Mouse (Mus musculus) spleen, postnatal 14 days (tissue): ENCODE data around the gene Ccl26.
A peak's percentile ranks its signal among the peaks of the same experiment; 100 is the strongest.
"Not testable (repeated sequence)": the region's sequence is repeated elsewhere in the genome, so short reads cannot be mapped to it uniquely, and the experiment has no call there.

Experiments used
- DNase-seq, 2 experiments: peaks; one replicate each; pipeline ENCODE4 v3.0.0; 2021 to 2022; ENCODE audit warnings: low spot score in 2 of 2

The Ccl26 gene

DNA sequence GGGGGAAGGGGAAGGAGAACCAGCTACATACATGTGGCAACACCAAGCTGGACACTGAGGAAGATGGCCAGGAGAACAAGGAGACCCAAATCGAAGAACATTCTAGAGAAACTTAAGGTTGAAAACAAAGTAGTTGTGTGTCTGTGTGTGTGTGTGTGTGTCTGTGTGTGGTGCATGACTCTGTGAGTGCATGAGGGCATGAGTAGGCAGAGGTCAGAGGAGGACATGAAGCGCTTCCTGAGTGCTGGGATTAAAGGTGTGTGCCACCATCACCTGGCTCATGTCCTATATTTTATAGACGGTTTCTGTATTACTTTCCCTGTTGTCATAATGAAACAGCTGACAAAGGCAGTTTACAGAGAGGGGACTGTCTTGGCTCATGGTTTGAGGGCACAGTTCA, at the start of gene Ccl26:
TSS of gene Ccl26 (minus strand) at position 101 of the 400 bp plus-strand sequence.
- no peak for DNase-seq

DNA sequence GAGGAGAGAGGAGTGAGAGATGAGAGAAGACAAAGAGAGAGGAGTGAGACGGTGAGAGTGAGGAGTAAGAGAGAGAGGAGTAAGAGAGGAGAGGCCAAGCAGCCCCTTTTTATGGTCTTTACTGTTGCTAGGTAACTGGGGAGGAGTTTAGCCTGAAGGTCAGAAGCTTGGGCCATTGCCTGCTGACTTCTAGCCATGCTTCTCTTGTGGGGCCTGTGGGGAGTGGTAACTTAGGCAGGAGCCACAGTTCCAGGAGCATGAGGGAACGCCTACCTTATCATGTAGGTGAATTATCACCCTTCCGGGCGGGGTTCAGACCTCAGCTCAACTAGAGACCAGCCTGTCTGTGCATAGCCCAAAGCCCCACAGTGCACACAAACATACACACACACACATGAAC, 46.4 kb upstream of the Ccl26 start:
- no peak for DNase-seq

DNA sequence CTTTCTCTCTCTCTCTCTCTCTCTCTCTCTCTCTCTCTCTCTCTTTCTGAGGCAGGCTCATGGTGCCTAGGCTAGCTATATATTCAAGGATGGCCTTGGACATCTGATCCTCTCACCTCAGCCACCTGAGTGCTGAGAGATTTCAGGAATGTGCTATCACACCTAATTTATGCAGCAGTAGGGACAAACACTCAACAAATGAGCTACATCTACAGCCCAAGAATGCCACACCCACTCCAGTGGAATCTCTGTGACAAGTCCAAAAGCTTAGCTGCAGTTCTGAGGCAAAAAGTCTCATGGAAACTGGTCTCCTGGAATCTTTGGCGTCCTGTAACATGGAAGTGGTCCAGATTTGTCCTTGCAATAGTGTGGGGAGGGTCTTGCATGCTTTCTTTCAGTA, 44.2 kb upstream of the Ccl26 start:
- no peak for DNase-seq

DNA sequence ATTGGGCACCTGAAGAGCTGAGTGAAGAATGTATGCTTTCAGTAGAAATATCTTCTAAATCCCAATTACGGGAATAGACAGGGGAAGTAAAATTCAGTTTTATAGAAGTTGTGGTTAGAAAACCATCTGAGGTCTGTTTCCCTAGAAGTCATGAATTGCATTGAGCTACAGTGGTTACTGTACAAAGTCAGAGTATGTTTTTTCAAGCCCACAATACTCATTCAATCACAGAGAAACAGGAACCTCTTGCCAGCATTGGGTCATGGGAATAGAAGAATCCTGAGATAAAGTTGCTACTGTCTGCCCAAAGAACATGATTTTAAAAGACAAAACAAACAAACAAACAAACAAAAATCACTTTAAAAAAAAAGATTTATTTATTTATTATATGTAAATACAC, 43.3 kb upstream of the Ccl26 start:
- not testable (repeated sequence) for DNase-seq

DNA sequence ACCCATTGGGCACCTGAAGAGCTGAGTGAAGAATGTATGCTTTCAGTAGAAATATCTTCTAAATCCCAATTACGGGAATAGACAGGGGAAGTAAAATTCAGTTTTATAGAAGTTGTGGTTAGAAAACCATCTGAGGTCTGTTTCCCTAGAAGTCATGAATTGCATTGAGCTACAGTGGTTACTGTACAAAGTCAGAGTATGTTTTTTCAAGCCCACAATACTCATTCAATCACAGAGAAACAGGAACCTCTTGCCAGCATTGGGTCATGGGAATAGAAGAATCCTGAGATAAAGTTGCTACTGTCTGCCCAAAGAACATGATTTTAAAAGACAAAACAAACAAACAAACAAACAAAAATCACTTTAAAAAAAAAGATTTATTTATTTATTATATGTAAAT, 41.3 kb upstream of the Ccl26 start:
- DNase-seq = not testable (repeated sequence)

DNA sequence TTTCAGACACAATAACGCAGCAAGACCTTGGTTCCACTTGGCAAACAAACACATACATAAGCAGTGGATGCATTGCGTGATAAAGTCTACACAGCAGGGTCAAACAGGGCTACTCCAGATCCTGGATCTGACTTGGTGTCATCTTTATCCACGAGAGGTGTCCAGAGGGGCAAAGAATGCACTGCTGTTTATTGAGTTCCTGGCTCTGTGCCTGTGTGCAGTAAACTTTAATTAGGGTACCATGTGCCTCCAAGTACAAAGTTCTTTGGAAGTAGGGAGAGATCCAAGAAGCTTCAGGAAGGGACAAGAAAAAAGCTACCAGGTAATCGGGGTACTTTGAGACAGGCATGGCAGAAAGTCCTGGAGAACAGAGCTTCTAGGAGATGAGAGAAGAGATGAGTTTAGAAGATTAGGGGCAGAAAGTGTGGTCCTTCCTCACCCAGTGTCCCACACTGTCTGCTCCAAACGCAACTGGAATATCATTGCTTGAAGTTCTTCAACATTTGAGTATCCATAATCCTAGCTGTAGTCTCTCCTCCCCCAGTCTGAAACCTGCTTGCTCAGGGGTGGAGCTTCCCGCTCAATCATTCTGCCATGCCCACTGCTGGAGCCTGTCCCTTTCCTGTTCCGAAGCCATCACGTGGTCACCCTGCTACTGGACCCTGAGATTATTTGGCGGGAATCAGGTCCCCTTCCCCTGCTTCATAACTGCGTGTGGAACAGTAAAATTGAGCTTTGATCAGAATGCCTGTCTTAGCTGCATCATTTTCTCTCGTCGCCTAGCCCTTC, 26.8 kb upstream of the Ccl26 start:
- DNase-seq = no peak

DNA sequence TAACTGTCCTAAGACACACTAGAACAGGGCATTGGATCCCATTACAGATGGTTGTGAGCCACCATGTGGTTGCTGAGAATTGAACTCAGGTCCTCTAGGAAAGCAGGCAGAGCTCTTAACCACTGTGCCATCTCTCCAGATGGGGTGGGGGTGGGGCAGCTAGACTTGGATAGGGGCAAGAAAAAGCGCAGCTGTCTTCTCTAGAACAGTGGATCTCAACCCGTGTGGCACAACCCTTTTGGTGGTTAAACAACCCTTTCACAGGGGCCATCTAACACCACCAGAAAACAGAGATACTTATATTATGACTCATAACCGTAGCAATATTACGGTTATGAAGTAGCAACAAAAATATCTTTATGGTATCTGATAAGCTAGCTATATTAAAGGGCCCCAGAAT, 24.4 kb upstream of the Ccl26 start:
- no peak for DNase-seq

DNA sequence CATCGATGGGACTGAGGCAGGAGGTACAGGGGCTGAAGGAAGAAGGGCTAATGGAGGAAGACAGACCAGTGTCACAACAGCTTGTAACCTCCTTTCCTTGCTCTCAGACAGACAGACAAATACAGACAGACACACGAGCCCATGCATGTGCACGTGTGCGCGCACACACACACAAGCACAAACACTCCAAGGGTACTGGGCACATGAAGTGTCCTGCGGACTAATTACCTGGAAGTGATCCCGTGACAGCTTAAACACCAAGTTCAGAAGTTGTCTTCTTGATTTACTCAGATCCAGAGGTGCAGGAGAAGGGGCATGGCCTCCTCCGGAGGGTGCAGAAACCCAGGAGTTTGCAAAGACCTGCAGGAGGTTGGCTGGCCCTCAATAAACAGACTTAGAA, 22.3 kb upstream of the Ccl26 start:
- no peak for DNase-seq

- DNase-seq = no peak
Measured at GRCm38 (mm10) chr5:135582330-135582729, 19.0 kb upstream of the Ccl26 start.

- DNase-seq = no peak
Measured at GRCm38 (mm10) chr5:135579331-135579751, 16.0 kb upstream of the Ccl26 start.

DNA sequence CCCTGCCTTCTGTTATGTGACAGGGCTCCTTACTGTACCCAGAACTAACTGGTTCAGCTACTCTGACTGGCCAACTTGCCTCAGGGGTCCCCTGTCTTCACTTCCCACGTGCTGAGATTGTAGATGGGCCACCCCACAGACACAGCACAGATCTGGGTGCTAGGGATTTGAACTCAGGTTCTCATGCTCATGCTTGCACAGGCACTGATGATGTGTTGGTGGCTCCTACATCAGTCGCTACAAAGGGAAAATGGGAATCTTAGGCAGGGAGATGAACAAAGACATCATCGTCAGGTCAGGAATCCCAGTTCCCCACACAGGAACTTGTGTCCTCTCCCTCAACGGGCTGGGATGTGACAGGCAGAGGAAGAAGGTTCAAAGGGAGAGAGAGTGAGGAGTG, 12.7 kb upstream of the Ccl26 start:
- no peak for DNase-seq

DNA sequence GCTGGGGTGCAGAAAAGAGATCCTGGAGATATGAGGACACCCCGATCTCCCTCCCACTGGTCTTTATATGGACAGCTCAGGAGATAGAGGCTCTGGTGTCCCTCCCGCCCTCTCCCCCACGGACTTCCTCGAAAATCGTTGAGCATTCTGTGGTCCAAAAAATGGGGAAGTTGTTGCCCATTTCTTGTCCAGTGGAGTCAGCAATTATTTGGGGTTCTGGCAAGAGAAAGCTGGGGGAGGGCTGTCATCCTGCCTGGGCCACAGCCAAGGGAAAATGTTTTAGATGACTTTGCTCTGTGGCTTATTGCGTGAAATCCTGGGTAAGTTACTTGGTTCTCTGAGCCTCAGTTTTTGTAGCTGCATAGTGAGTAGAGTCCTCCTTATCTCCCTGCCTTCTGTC, 9.6 kb upstream of the Ccl26 start, which contains the start of gene Ccl24:
TSS of gene Ccl24 (minus strand) at position 44 of the 400 bp plus-strand sequence.
- DNase-seq = no peak

GRCm38 (mm10) chr5:135568698-135569097, 5.3 kb upstream of the Ccl26 start:
- DNase-seq = no peak

- no peak for DNase-seq
Measured at GRCm38 (mm10) chr5:135567556-135568265, 4.3 kb upstream of the Ccl26 start.

DNA sequence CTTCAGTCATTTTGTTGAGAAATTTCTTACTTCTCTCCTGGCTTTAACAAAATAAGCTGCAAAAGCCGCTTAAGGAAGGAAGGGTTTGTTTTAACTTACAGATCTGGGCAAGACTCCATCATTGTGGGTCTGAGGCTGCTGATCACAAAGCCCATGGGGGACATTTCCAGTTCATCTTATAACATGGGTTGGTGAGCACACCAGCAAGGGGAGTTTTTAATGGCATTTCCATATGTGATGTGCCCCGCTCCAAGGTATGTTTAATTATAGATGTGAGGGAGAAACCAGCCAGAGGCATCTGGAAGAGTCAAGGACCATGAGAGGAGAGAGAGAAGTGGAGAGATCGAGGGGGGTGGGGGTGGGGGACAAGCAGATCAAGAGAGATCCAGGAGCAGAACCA, 5.7 kb downstream of the Ccl26 start:
- DNase-seq = no peak

DNA sequence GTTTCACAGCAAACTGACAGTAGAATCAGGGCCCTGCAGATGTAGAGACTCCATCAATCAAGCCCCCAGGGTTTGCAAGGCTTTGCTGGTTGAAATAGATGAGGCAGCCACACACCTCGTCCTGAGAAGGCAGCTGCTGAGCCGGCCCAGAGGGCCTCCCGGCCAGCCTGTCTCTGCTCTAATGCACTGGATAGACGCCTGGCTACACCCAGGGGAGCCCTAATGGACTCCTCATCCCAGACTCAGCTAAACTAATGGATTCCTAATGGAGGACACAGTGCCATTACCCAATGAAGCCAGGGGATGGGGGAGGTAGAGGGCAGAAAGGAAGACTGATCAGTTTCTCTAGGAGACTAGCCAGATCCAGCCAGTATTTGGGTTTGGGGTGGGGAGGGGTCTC, 6.3 kb downstream of the Ccl26 start:
- no peak for DNase-seq

- DNase-seq = no peak
Measured at GRCm38 (mm10) chr5:135556259-135556658, 7.1 kb downstream of the Ccl26 start.

DNA sequence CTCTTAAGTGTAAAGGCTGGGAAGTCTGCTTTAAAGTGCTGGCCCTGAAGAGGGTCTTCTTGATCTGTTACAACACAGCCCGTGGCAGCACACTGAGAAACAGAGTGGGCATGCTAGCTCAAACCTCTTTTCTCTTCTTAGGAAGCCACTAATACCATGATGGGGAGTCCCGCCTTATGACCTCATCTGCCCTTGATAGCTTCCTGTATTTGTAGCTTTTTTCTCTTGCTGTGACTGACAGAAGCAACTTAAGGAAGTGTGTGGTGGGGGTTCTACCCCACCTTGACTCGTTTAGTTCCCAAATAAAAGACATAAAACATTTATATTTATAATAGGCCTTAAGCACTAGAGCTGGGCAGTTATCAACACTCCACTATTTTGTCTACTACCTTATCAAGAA, 11.8 kb downstream of the Ccl26 start:
- DNase-seq = no peak

DNA sequence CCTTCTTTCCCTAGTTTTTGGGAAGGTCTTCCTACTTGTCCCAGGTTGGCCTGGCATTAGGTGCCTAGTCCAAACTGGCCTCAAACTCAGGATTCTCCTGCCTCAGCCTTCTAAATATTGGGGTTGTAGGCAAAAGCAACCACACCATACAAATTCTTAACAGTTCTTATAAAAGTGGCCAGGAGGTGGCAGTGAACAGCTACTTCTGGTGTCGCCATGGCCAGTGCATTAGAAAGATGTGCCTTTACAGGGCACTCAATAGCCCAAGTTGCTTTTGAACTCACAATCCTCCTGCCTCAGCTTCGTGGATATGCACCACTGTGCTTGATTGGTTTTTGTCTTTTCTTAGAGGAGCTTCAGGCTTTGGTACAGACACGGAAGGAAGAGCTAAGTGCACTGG, 12.5 kb downstream of the Ccl26 start:
- no peak for DNase-seq

- no peak for DNase-seq
Measured at GRCm38 (mm10) chr5:135547990-135548389, 15.4 kb downstream of the Ccl26 start.

GRCm38 (mm10) chr5:135544865-135545797, 18.2 kb downstream of the Ccl26 start, which contains the start of gene Hip1:
Gene Hip1 (minus strand): TSS chr5:135545120.
- peak; percentile 82 to 87 for DNase-seq

- no peak for DNase-seq
Measured at GRCm38 (mm10) chr5:135544032-135544558, 19.3 kb downstream of the Ccl26 start.
